Mouse (Mus musculus) stomach, postnatal 0 days (tissue): Measurements from ENCODE around the gene Klc1.

Experiments
- CTCF ChIP-seq: IDR thresholded peaks from 2 replicates; pipeline ENCODE4 v1.5.1; 2016; ENCODE audit warnings: antibody characterized with exemption, low read depth, mild to moderate bottlenecking, moderate library complexity
- EP300 ChIP-seq: optimal IDR thresholded peaks from 2 replicates; pipeline ENCODE3; 2016; ENCODE audit warnings: antibody characterized with exemption

- TF ChIP-seq CTCF (peak; percentile 47), EP300 (no peak)
Measured at GRCm38 (mm10) chr12:111713004-111713651, 45.5 kb upstream of the Klc1 start, which contains the start of the genes Bag5 and Apopt1.
